Mouse (Mus musculus) forebrain, embryonic 12.5 days (tissue): ENCODE data around the gene Il6ra. TPM values are rescaled to one million over a fixed set of nuclear protein-coding genes. Genes with fewer than 3 reads are reported as not detected.

Experiments
- ATAC-seq: fragments of 200-750 bp; cut with Nextera tagmentation; 2 replicates; pipeline ENCODE4 v1.8.0; 2017; ENCODE audit warnings: moderate TSS enrichment; ENCODE audit not compliant: low FRiP score
- H3K27ac ChIP-seq: fragments of 300-500 bp; sonication (generic); 2 replicates; pipeline ENCODE4 v1.5.1; 2016; ENCODE audit warnings: mild to moderate bottlenecking
- H3K27me3 ChIP-seq: fragments of 300-500 bp; sonication (generic); 2 replicates; pipeline ENCODE4 v1.6.1; 2016; ENCODE audit warnings: mild to moderate bottlenecking
- H3K36me3 ChIP-seq: fragments of 300-500 bp; sonication (generic); replicated peaks from 2 replicates; pipeline ENCODE4 v1.6.1; 2016; ENCODE audit warnings: mild to moderate bottlenecking
- H3K4me1 ChIP-seq: fragments of 300-500 bp; sonication (generic); 2 replicates; pipeline ENCODE4 v1.6.1; 2016
- H3K4me2 ChIP-seq: fragments of 300-500 bp; sonication (generic); 2 replicates; pipeline ENCODE4 v1.6.1; 2016; ENCODE audit warnings: mild to moderate bottlenecking, moderate library complexity
- H3K4me3 ChIP-seq: fragments of 300-500 bp; sonication (generic); replicated peaks from 2 replicates; pipeline ENCODE4 v1.5.1; 2016; ENCODE audit warnings: mild to moderate bottlenecking
- H3K9ac ChIP-seq: fragments of 300-500 bp; sonication (generic); 2 replicates; pipeline ENCODE4 v1.6.1; 2016; ENCODE audit warnings: mild to moderate bottlenecking
- H3K9me3 ChIP-seq: fragments of 300-500 bp; sonication (generic); 2 replicates; pipeline ENCODE4 v1.6.1; 2016
- WGBS: fragments of 180-500 bp; shearing (Covaris S2); methylation state at CpG from one replicate; pipeline ENCODE4 v1.1.7; 2016; 5-methylcytosine and 5-hydroxymethylcytosine counted together
- polyA plus RNA-seq: library from polyadenylated mRNA; unstranded; fragments of >200 nt; fragmentation: Nextera tagmentation; extraction: Ambion mirVana; gene quantifications from 2 replicates; pipeline ENCODE4 v1.2.1, GENCODE M21; 2016

Il6ra gene
- polyA plus RNA-seq, 1 experiment from 2014 or later = 0.42 TPM

DNA sequence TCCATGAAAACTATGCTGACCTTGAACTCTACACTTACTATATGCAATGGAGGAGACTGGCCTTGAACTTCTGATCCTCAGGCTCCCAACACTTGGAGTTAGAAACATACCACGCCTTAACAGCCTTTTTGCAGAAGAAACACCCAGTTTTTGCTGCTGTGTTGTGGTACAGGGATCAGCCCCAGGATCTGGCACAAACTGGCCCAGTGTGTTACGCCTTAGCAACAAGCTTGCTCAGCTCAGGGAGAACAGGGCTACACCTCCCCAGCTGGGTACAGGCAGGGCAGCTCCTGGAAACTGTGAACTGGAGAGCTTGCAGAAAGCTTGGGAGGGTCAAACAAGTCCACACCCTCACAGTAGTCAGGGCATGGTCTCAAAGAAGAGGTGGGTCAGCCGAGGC lies 23.5 kb upstream of the Il6ra start:
- no peak overlapping the region for H3K9ac ChIP-seq
- no peak for ATAC-seq
- no peak overlapping the region for H3K4me3 ChIP-seq
- no peak overlapping the region for H3K4me2 ChIP-seq
- H3K27ac ChIP-seq = no peak overlapping the region
- H3K27me3 ChIP-seq = no peaks in the 10 kb centered on the region
- WGBS = 89% methylated on average over 3 of the region's 3 CpGs
- H3K4me1 ChIP-seq = no peaks in the 10 kb centered on the region
- peaks cover 8% of the 10 kb centered on the region; the same call in 1 of the 2 replicates for H3K9me3 ChIP-seq
- peaks cover 46% of the 10 kb centered on the region for H3K36me3 ChIP-seq

DNA sequence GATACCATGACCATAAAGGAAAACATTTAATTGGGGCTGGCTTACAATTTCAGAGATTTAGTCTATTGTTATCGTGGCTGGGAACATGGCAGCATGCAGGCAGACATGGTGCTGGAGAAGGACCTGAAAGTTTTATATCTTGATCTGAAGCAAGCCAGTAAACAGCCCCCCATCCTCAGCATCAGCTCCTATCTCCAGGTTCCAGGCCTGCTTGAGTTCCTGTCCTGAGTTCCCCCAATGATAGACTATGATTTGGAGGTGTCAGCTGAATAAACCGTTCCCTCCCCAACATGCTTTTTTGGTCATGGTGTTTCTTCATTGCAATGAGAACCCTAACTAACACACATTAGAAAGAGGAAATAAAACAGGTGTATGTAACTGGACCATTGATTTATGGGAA lies 19.9 kb upstream of the Il6ra start:
- H3K4me2 ChIP-seq = no peak overlapping the region
- no peak overlapping the region for H3K9ac ChIP-seq
- ATAC-seq = no peak
- H3K27ac ChIP-seq = no peak overlapping the region
- no peaks in the 10 kb centered on the region for H3K4me1 ChIP-seq
- H3K9me3 ChIP-seq = peaks cover 8% of the 10 kb centered on the region; the same call in 1 of the 2 replicates
- H3K36me3 ChIP-seq = peaks cover 16% of the 10 kb centered on the region
- no peaks in the 10 kb centered on the region for H3K27me3 ChIP-seq
- WGBS = 95% methylated on average over 2 of the region's 2 CpGs
- no peak overlapping the region for H3K4me3 ChIP-seq

DNA sequence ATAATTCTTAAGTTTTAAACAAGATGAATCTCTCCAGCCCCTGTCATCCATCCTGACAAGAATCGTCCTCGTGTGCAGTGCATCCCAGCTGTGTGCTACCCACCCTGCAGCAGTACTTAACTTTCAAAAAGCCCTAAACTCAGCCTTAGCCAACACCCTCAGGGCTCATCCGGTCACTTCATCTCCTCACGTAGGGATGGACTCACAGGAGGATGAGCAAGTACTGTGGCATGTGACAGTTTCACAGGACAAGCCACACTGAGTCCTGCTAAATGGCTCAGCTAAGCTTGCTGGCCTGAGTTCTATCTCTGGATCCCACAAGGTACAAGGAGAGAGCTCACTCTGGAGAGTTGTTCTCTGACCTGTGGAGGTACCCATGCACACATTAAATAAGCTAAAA lies 16.0 kb upstream of the Il6ra start:
- Histone ChIP-seq H3K4me3 (no peak overlapping the region), H3K27me3 (no peaks in the 10 kb centered on the region), H3K9ac (no peak overlapping the region), H3K9me3 (peaks cover 6% of the 10 kb centered on the region; the same call in 1 of the 2 replicates), H3K27ac (no peak overlapping the region), H3K4me1 (no peaks in the 10 kb centered on the region), H3K4me2 (no peak overlapping the region), H3K36me3 (no peaks in the 10 kb centered on the region)
- ATAC-seq = no peak
- 81% methylated on average over 4 of the region's 4 CpGs for WGBS

DNA sequence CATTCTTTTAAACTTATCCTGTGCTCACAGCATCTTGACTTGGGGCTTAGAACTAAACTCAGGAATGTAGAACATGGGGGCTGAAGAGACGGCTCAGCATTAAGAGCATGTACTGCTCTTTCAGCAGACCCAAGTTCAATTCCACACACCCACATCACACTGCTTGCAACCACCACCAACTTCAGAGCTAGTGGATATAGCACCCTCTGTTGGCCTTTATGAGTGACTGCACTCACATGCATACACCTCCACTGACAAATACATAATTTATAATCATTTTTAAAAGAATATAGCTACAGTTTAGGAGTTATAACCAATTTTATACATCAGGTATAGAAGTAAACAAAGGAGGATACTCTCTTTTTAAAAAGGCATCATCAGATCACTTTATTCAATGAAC lies 13.4 kb upstream of the Il6ra start:
- Histone ChIP-seq H3K9me3 (no peaks in the 10 kb centered on the region), H3K27ac (no peak overlapping the region), H3K27me3 (no peaks in the 10 kb centered on the region), H3K36me3 (no peaks in the 10 kb centered on the region), H3K4me3 (no peak overlapping the region), H3K4me2 (no peak overlapping the region), H3K9ac (no peak overlapping the region), H3K4me1 (no peaks in the 10 kb centered on the region)
- ATAC-seq = no peak
- 97% methylated on average over 1 of the region's 1 CpGs for WGBS

DNA sequence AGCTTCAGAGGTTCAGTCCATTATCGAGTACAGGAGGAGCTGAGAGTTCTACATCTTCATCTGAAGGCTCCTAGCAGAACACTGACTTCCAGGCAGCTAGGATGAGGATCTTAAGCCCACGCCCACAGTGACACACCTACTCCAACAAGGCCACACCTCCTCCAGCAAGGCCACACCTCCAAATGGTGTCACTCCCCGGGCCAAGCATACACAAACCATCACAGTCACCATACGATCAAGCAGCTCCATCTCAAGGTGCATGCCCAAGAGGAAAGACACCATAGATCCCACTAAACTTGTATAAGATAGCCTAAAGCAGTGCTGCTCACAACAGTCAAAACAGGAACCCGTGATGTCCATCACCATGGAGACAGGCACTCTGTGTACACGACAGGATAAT lies 7.7 kb upstream of the Il6ra start:
- Histone ChIP-seq H3K27me3 (peaks cover 6% of the 10 kb centered on the region; the same call in 1 of the 2 replicates), H3K36me3 (no peaks in the 10 kb centered on the region), H3K9me3 (no peaks in the 10 kb centered on the region), H3K4me1 (no peaks in the 10 kb centered on the region), H3K4me3 (no peak overlapping the region), H3K4me2 (no peak overlapping the region), H3K9ac (no peak overlapping the region), H3K27ac (no peak overlapping the region)
- no peak for ATAC-seq
- 77% methylated on average over 6 of the region's 6 CpGs for WGBS

DNA sequence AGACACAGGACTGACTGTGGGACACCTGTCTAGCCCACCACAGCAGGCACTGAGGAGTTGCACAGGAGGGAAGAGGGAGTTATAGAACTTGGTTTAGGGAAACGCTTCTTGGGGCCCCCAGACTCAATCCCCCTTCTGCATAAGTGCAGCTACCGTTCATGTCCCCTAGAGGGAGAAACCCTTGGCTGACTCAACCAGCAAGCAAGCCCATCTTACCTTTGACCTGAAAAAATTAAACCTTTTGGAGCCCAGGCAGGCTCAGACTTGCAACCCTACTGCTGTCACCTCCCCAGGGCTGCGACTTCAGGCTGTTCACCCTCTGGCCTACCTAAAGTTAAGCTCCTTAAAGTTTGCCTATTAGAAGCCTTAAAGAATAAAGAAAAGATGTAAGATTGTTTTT lies 4.4 kb upstream of the Il6ra start:
- Histone ChIP-seq H3K27ac (no peak overlapping the region), H3K4me1 (peaks cover 11% of the 10 kb centered on the region), H3K4me2 (no peak overlapping the region), H3K4me3 (no peak overlapping the region), H3K9ac (no peak overlapping the region), H3K9me3 (no peaks in the 10 kb centered on the region), H3K27me3 (peaks cover 37% of the 10 kb centered on the region), H3K36me3 (no peaks in the 10 kb centered on the region)
- no peak for ATAC-seq
- 42% methylated on average over 3 of the region's 3 CpGs for WGBS

DNA sequence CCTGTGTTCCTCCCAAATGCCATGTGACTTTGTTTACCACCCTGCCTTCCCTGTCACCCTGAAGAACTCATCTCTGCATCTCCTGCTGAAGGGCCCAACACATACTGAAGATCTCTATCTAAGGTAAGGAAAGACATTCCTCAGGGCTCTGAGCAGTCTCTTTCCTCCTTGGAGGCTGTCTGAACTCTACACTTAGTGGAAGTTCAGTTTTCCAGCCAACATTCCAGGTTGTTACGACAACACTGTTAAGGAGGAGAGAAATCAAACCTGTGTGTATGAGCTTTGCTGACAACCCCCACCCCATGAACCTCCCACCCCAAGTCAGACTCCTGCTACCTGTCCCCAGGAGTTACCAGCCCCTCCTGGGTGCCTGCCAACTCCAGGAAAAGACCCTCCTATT lies 3.6 kb upstream of the Il6ra start:
- Histone ChIP-seq H3K27ac (no peak overlapping the region), H3K4me2 (no peak overlapping the region), H3K9me3 (no peaks in the 10 kb centered on the region), H3K4me1 (peaks cover 13% of the 10 kb centered on the region), H3K27me3 (peaks cover 45% of the 10 kb centered on the region), H3K4me3 (no peak overlapping the region), H3K9ac (no peak overlapping the region), H3K36me3 (no peaks in the 10 kb centered on the region)
- no peak for ATAC-seq
- WGBS = 86% methylated on average over 1 of the region's 1 CpGs

DNA sequence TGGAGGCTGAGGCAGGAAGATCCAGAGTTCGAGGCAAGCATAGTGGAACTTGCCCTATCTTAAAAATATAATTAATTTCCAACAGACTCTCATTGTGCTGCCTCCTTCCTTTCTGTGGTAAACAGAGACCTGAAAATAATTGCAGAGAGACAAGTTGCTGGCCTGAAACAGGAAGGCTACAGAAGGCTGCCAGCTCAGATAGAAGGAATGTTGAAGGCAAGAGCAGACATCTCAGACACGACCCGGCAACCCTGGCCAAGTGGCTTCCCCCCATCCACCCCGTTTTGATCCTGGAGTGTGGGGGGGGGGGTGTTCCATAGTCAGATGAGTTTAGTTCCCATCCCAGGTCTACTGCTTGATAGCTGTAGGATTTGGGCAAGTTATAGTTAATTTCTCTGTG lies 1.7 kb upstream of the Il6ra start:
- Histone ChIP-seq H3K4me3 (no peak overlapping the region), H3K9me3 (no peaks in the 10 kb centered on the region), H3K4me1 (peaks cover 13% of the 10 kb centered on the region), H3K9ac (no peak overlapping the region), H3K36me3 (no peaks in the 10 kb centered on the region), H3K27ac (no peak overlapping the region), H3K4me2 (no peak overlapping the region), H3K27me3 (peaks cover 56% of the 10 kb centered on the region)
- ATAC-seq = no peak
- 80% methylated on average over 4 of the region's 4 CpGs for WGBS

DNA sequence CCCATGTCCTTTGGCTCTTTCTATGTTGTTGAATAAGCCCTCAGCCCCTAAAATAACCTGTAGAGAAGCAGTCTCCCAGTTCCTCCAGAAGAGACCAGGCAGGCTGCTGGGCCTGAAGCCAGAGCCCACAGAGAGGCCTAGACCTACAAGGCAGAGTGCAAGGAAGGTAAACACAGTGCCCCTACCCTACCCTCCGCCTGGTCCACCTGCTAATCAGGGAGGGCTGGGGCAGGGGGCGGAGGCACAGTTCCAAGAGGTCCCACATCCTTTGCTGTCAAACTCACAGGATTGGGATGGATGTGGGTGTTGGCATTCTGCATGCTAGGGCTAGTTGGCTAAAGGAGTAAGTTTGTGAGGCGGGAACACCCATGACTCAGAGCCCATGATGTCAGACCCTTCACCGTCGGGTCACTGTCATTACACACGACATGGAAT lies 871 bp downstream of the Il6ra start:
- no peak overlapping the region for H3K27ac ChIP-seq
- peaks cover 13% of the 10 kb centered on the region for H3K4me1 ChIP-seq
- no peak for ATAC-seq
- 32% methylated on average over 6 of the region's 6 CpGs for WGBS
- no peaks in the 10 kb centered on the region for H3K36me3 ChIP-seq
- peaks cover 56% of the 10 kb centered on the region for H3K27me3 ChIP-seq
- H3K9me3 ChIP-seq = no peaks in the 10 kb centered on the region
- H3K4me3 ChIP-seq = no peak overlapping the region
- no peak overlapping the region for H3K9ac ChIP-seq
- peak overlapping the region; percentile 97; the same call in 1 of the 2 replicates for H3K4me2 ChIP-seq

DNA sequence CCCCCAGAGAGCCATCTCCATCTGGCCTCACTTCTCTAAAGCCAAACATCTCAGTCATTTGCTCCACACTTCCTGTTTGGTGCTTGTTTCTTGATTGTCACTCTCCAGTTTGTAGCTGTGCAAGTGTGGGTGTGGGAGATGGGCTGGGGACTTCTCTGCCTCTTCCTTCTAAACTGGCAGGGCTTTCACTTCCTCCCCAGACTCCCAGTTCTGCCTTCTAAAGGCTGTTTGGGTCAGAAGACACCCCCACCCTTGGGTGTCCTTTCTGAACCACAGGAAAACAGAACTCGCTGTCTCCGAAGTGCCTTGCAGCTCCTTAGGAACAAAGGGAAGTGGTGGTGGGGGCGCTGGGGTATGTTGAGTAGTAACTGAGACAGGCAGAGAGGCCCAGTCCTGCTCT lies 1.8 kb downstream of the Il6ra start:
- no peak overlapping the region for H3K4me2 ChIP-seq
- 80% methylated on average over 3 of the region's 3 CpGs for WGBS
- H3K4me3 ChIP-seq = no peak overlapping the region
- H3K36me3 ChIP-seq = no peaks in the 10 kb centered on the region
- no peak overlapping the region for H3K27ac ChIP-seq
- peaks cover 13% of the 10 kb centered on the region for H3K4me1 ChIP-seq
- ATAC-seq = no peak
- no peak overlapping the region for H3K9ac ChIP-seq
- H3K9me3 ChIP-seq = no peaks in the 10 kb centered on the region
- H3K27me3 ChIP-seq = peaks cover 51% of the 10 kb centered on the region

DNA sequence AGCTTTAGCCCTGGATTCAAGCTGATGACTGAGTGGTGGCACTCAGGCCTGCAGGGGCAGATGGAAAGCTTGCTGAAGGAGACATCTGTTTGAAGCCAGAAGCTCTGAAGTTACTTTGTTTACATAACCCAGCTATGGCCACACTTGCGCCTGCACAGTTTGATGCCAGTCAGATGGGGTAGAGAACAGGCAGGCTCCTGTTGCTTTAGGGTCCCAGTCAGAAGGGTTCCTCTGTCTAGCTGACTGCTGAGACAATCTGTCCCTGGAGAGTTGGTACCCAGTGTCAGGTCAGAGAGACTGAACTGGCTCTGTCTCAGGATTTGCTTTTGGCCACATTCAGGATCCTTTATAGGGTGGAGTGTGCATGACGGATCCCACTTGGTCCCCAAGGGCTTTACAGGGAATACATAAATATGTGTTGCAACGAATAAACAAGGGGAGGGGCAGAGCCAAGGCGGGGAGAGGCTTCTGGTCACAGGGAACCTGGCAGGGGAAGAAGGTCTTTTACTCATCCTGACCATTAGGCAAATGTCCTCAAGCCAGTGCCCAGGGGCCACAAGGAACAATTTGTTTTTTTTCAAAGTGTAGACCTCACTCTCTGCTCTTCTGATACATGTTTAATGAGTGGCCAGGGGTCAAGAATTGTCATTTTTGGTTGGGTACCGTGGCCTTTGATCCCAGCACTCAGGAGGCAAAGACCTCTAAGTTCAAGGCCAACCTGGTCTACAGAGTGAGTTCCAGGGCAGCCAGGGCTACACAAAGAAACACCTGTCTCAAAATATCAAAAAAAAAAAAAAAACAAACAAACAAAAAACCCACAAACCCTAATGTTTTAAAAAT lies 3.1 kb downstream of the Il6ra start:
- Histone ChIP-seq H3K27ac (no peak overlapping the region), H3K4me3 (no peak overlapping the region), H3K4me1 (peaks cover 13% of the 10 kb centered on the region), H3K36me3 (no peaks in the 10 kb centered on the region), H3K9ac (no peak overlapping the region), H3K4me2 (no peak overlapping the region), H3K9me3 (no peaks in the 10 kb centered on the region), H3K27me3 (peaks cover 44% of the 10 kb centered on the region)
- 76% methylated on average over 5 of the region's 5 CpGs for WGBS
- no peak for ATAC-seq

DNA sequence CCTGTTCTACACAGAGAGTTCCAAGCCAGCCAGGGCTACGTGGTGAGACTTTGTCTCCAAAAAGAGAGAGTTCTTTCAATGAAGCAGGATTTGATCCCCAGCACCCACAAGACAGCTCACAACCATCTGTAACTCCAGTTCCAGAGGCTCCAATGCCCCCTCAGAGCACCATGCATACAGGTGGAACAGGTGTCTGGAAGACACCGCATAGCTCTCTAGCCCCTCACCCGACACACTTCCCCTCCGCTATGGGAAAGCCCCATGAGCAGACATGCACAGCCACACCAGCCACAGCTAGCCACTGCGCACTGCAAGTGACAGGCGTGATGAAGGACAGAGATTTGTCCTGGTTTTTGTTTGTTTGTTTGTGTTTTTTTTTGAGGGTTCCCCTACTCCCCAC lies 4.2 kb downstream of the Il6ra start:
- WGBS = 85% methylated on average over 6 of the region's 6 CpGs
- Histone ChIP-seq H3K4me2 (no peak overlapping the region), H3K9me3 (no peaks in the 10 kb centered on the region), H3K4me1 (peaks cover 13% of the 10 kb centered on the region), H3K4me3 (no peak overlapping the region), H3K27me3 (peaks cover 34% of the 10 kb centered on the region), H3K9ac (no peak overlapping the region), H3K36me3 (no peaks in the 10 kb centered on the region), H3K27ac (no peak overlapping the region)
- no peak for ATAC-seq

DNA sequence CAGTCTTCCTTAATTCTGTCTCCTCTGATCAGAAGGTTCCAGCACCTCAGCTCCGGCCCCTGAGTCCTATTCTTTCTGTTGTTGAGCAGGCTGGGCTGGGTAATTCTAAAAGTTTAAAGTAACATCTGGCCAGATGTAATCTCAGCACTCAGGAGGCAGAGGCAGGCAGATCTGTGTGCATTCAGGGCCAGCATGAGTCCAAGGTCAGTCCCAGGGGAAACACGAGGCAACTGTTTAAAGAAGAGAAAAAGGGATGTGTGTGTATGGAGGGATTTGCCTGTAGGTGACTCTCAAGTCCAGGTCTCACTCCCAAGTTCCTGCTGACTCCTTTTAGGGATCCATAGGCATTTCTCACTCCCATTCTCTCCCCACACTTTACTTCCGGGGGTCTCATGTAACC lies 5.2 kb downstream of the Il6ra start:
- no peak for ATAC-seq

More for the DNA sequence above, 5.2 kb downstream of the Il6ra start:
- Histone ChIP-seq H3K9ac (no peak overlapping the region), H3K4me3 (no peak overlapping the region), H3K4me1 (peaks cover 5% of the 10 kb centered on the region), H3K27me3 (peaks cover 24% of the 10 kb centered on the region), H3K27ac (no peak overlapping the region), H3K9me3 (no peaks in the 10 kb centered on the region), H3K4me2 (no peak overlapping the region), H3K36me3 (no peaks in the 10 kb centered on the region)
- WGBS = 87% methylated on average over 3 of the region's 3 CpGs
